Mouse (Mus musculus) liver, embryonic 16.5 days (tissue): ENCODE results near the gene Abhd11. TPM values are rescaled to one million over a fixed set of nuclear protein-coding genes. Genes with fewer than 3 reads are reported as not detected.
"Not testable (repeated sequence)": the region's sequence is repeated elsewhere in the genome, so short reads cannot be mapped to it uniquely, and the experiment has no call there.

Source experiments
- ATAC-seq: fragments of 200-750 bp; cut with Nextera tagmentation; 2 replicates; pipeline ENCODE4 v1.8.0; 2017; ENCODE audit warnings: low read depth, mild to moderate bottlenecking, moderate number of reproducible peaks, moderate library complexity
- H3K27ac ChIP-seq: fragments of 300-500 bp; sonication (generic); 2 replicates; pipeline ENCODE4 v1.5.1; 2014; ENCODE audit warnings: mild to moderate bottlenecking, low read length
- H3K27me3 ChIP-seq: fragments of 300-500 bp; sonication (generic); 2 replicates; pipeline ENCODE4 v1.6.1; 2014; ENCODE audit warnings: low read depth, low read length, mixed read lengths; ENCODE audit not compliant: control insufficient read depth, insufficient read depth
- H3K36me3 ChIP-seq: fragments of 300-500 bp; sonication (generic); 2 replicates; pipeline ENCODE4 v1.6.1; 2014; ENCODE audit warnings: mild to moderate bottlenecking; ENCODE audit not compliant: control insufficient read depth, insufficient read depth
- H3K4me1 ChIP-seq: fragments of 300-500 bp; sonication (generic); 2 replicates; pipeline ENCODE4 v1.6.1; 2014; ENCODE audit warnings: low read depth, low read length, mixed read lengths; ENCODE audit not compliant: control insufficient read depth
- H3K4me2 ChIP-seq: fragments of 300-500 bp; sonication (generic); 2 replicates; pipeline ENCODE4 v1.6.1; 2014; ENCODE audit warnings: low read depth, low read length, mixed read lengths
- H3K4me3 ChIP-seq: fragments of 300-500 bp; sonication (generic); 2 replicates; pipeline ENCODE4 v1.5.1; 2014; ENCODE audit warnings: low read depth, mild to moderate bottlenecking, low read length
- H3K9ac ChIP-seq: fragments of 300-500 bp; sonication (generic); 2 replicates; pipeline ENCODE4 v1.6.1; 2014; ENCODE audit warnings: low read depth, low read length
- H3K9me3 ChIP-seq: fragments of 300-500 bp; sonication (generic); replicated peaks from 2 replicates; pipeline ENCODE4 v1.6.1; 2016; ENCODE audit warnings: low read length; ENCODE audit not compliant: control insufficient read depth
- WGBS: fragments of 180-500 bp; shearing (Covaris S2); extraction: QIAGEN DNeasy Blood & Tissue Kit; methylation state at CpG from one replicate; pipeline ENCODE4 v1.1.7; 2014; ENCODE audit not compliant: insufficient replicate concordance; 5-methylcytosine and 5-hydroxymethylcytosine counted together
- polyA plus RNA-seq: library from polyadenylated mRNA; unstranded; fragments of >200 nt; fragmentation: Nextera tagmentation; extraction: Ambion mirVana; gene quantifications from 2 replicates; pipeline ENCODE4 v1.2.1, GENCODE M21; 2015

Gene Abhd11
- polyA plus RNA-seq, 1 experiment from 2014 or later: 26.6 TPM

GRCm38 (mm10) chr5:135048539-135048938, 39.6 kb downstream of the Abhd11 start:
- Histone ChIP-seq H3K4me3 (no peak overlapping the region), H3K27me3 (no peaks in the 10 kb centered on the region), H3K4me2 (no peak overlapping the region), H3K36me3 (no peaks in the 10 kb centered on the region; the same call in 1 of the 2 replicates), H3K27ac (no peak overlapping the region), H3K9me3 (no peaks in the 10 kb centered on the region), H3K9ac (no peak overlapping the region), H3K4me1 (no peaks in the 10 kb centered on the region)
- WGBS: 80% methylated on average over 5 of the region's 5 CpGs
- ATAC-seq: no peak

DNA sequence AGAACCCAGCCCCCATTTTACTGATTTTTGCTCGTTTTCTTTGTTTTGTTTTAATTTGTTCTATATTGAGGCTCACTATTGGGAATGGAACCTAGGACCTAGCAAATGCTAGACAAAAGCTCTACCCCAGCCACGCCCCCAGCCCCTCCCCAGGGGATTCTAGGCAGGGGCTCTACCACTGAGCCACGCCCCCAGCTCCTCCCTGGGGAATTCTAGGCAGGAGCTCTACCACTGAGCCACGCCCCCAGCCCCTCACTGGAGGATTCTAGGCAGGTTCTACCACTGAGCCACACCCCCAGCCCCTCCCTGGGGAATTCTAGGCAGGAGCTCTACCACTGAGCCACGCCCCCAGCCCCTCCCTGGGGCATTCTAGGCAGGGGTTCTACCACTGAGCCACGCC, 40.3 kb downstream of the Abhd11 start:
- not testable (repeated sequence) for H3K4me3 ChIP-seq, H3K4me2 ChIP-seq, H3K27me3 ChIP-seq, H3K9me3 ChIP-seq, H3K27ac ChIP-seq, H3K4me1 ChIP-seq, H3K36me3 ChIP-seq, ATAC-seq, H3K9ac ChIP-seq
- WGBS: 85% methylated on average over 6 of the region's 6 CpGs

DNA sequence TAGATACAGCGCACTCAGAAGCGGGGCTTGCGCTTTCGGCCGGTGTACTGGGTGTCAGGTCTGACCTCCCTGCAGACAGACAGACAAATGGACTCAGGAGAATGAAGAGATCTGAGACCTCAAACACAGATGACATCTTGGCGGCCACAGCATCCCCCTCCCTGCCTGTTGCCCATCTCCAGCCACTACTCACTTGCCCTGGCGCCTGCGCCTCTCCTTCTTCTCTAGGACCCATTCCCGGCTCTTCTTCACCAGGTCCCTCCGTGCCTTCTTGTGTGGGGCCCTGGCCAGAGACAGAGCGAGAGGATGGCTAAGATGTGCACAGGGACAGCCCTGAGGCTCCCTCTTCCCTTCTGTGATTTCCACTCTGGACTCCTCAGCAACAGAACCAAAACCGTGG, 44.4 kb downstream of the Abhd11 start:
- ATAC-seq: no peak
- Histone ChIP-seq H3K9me3 (no peaks in the 10 kb centered on the region), H3K9ac (no peak overlapping the region), H3K36me3 (peaks cover 9% of the 10 kb centered on the region), H3K4me2 (no peak overlapping the region), H3K4me1 (no peaks in the 10 kb centered on the region), H3K27me3 (no peaks in the 10 kb centered on the region), H3K4me3 (no peak overlapping the region), H3K27ac (no peak overlapping the region)
- 86% methylated on average over 12 of the region's 12 CpGs for WGBS

Other genes starting within 250 kb of the Abhd11 start
- 0.09 and 0.12 TPM in 2 replicates for gene Tmem270, start 102.4 kb upstream of the Abhd11 start, polyA plus RNA-seq
- 258 and 277 TPM in 2 replicates for gene Cldn13, start 93.6 kb upstream of the Abhd11 start, polyA plus RNA-seq
- gene Mettl27, start 76.8 kb upstream of the Abhd11 start, polyA plus RNA-seq: 20.8 and 25.3 TPM in 2 replicates
- 0.28 and 0.71 TPM in 2 replicates for gene Cldn4, start 62.2 kb upstream of the Abhd11 start, polyA plus RNA-seq
- gene Cldn3, start 22.9 kb upstream of the Abhd11 start, polyA plus RNA-seq: 2.6 and 4.7 TPM in 2 replicates
- gene Stx1a, start 14.3 kb downstream of the Abhd11 start, polyA plus RNA-seq: 0.71 and 1.1 TPM in 2 replicates
- gene Dnajc30, start 55.0 kb downstream of the Abhd11 start, polyA plus RNA-seq: 14.0 and 15.2 TPM in 2 replicates
- gene Bud23, start 55.8 kb downstream of the Abhd11 start, polyA plus RNA-seq: 43.0 and 46.5 TPM in 2 replicates
- 0.09 and 0.25 TPM in 2 replicates for gene Vps37d, start 69.1 kb downstream of the Abhd11 start, polyA plus RNA-seq
- gene Mlxipl, start 80.7 kb downstream of the Abhd11 start, polyA plus RNA-seq: 9.6 and 14.1 TPM in 2 replicates
- 11.1 and 11.6 TPM in 2 replicates for gene Tbl2, start 140.5 kb downstream of the Abhd11 start, polyA plus RNA-seq
- gene Bcl7b, start 159.1 kb downstream of the Abhd11 start, polyA plus RNA-seq: 24.8 and 25.8 TPM in 2 replicates
- 14.3 and 15.5 TPM in 2 replicates for gene Baz1b, start 178.1 kb downstream of the Abhd11 start, polyA plus RNA-seq
- gene Fzd9, start 242.1 kb downstream of the Abhd11 start, polyA plus RNA-seq: 0.14 and 0.34 TPM in 2 replicates